Mouse (Mus musculus): ENCODE data around the gene Slc1a3. TPM values are rescaled to one million over a fixed set of nuclear protein-coding genes. Genes with fewer than 3 reads are reported as not detected.

Gene Slc1a3
- polyA plus RNA-seq, 1 experiment from 2014 or later, result 24.5 TPM

GRCm38 (mm10) chr15:8676211-8676691 is 34.3 kb downstream of the Slc1a3 start:
- no peaks in the 10 kb centered on the region for H3K36me3 ChIP-seq (ENCODE audit: insufficient read depth)
- H3K4me2 ChIP-seq, result no peak overlapping the region
- H3K4me3 ChIP-seq (ENCODE audit: low read depth, low read length), result no peak overlapping the region
- ATAC-seq (ENCODE audit: insufficient read depth) (peak; percentile 81), DNase-seq (peak; percentile 66)
- H3K27ac ChIP-seq (ENCODE audit: low read depth), result peak overlapping the region; percentile 30; the same call in 1 of the 2 replicates
- H3K9me3 ChIP-seq (ENCODE audit: low read depth, low read length), result no peaks in the 10 kb centered on the region
- no peak overlapping the region for H3K9ac ChIP-seq
- 0 out of 2 replicates have a peak, but pooled peaks cover 4% of the 10 kb centered on the region for H3K4me1 ChIP-seq (ENCODE audit: insufficient read depth)
- TF ChIP-seq CTCF (IDR thresholded peaks at IDR 0.05; ENCODE audit: low read depth), result no peak
- WGBS, result 10% methylated on average over 5 of the region's 5 CpGs
- H3K27me3 ChIP-seq (ENCODE audit: insufficient read depth, low read length), result no peaks in the 10 kb centered on the region

- no peaks in the 10 kb centered on the region for H3K27me3 ChIP-seq (ENCODE audit: insufficient read depth, low read length)
- no peaks in the 10 kb centered on the region for H3K36me3 ChIP-seq (ENCODE audit: insufficient read depth)
- no peak overlapping the region for H3K4me3 ChIP-seq (ENCODE audit: low read depth, low read length)
- TF ChIP-seq CTCF (IDR thresholded peaks at IDR 0.05; ENCODE audit: low read depth), result no peak
- WGBS, result 81% methylated on average over 4 of the region's 4 CpGs
- H3K27ac ChIP-seq (ENCODE audit: low read depth), result no peak overlapping the region
- no peak overlapping the region for H3K9ac ChIP-seq
- H3K4me1 ChIP-seq (ENCODE audit: insufficient read depth), result 0 out of 2 replicates have a peak, but pooled peaks cover 4% of the 10 kb centered on the region
- no peak for ATAC-seq (ENCODE audit: insufficient read depth)
- no peaks in the 10 kb centered on the region for H3K9me3 ChIP-seq (ENCODE audit: low read depth, low read length)
- H3K4me2 ChIP-seq, result no peak overlapping the region
- DNase-seq, result no peak
Observed at GRCm38 (mm10) chr15:8675616-8676015, 34.9 kb downstream of the Slc1a3 start.

GRCm38 (mm10) chr15:8672532-8672931 is 38.0 kb downstream of the Slc1a3 start:
- no peak for TF ChIP-seq CTCF (IDR thresholded peaks at IDR 0.05; ENCODE audit: low read depth)
- H3K4me2 ChIP-seq, result no peak overlapping the region
- ATAC-seq (ENCODE audit: insufficient read depth) (no peak), DNase-seq (peak; percentile 16)
- no peaks in the 10 kb centered on the region for H3K9me3 ChIP-seq (ENCODE audit: low read depth, low read length)
- WGBS, result 58% methylated on average over 5 of the region's 5 CpGs
- H3K4me1 ChIP-seq (ENCODE audit: insufficient read depth), result 0 out of 2 replicates have a peak, but pooled peaks cover 4% of the 10 kb centered on the region
- no peaks in the 10 kb centered on the region for H3K36me3 ChIP-seq (ENCODE audit: insufficient read depth)
- no peak overlapping the region for H3K4me3 ChIP-seq (ENCODE audit: low read depth, low read length)
- no peaks in the 10 kb centered on the region for H3K27me3 ChIP-seq (ENCODE audit: insufficient read depth, low read length)
- no peak overlapping the region; the same call in 1 of the 2 replicates for H3K27ac ChIP-seq (ENCODE audit: low read depth)
- H3K9ac ChIP-seq, result no peak overlapping the region

GRCm38 (mm10) chr15:8667849-8668522 is 42.6 kb downstream of the Slc1a3 start:
- Histone ChIP-seq H3K9me3 (ENCODE audit: low read depth, low read length) (no peaks in the 10 kb centered on the region), H3K27me3 (ENCODE audit: insufficient read depth, low read length) (no peaks in the 10 kb centered on the region)
- ATAC-seq (ENCODE audit: insufficient read depth), result no peak

GRCm38 (mm10) chr15:8665675-8666350 is 44.8 kb downstream of the Slc1a3 start:
- WGBS, result 80% methylated on average over 15 of the region's 15 CpGs
- no peak for DNase-seq
- H3K27me3 ChIP-seq (ENCODE audit: insufficient read depth, low read length), result no peaks in the 10 kb centered on the region
- H3K4me3 ChIP-seq (ENCODE audit: low read depth, low read length), result no peak overlapping the region
- TF ChIP-seq CTCF (IDR thresholded peaks at IDR 0.05; ENCODE audit: low read depth), result no peak
- no peaks in the 10 kb centered on the region for H3K36me3 ChIP-seq (ENCODE audit: insufficient read depth)
- no peak for ATAC-seq (ENCODE audit: insufficient read depth)
- H3K9ac ChIP-seq, result no peak overlapping the region
- no peaks in the 10 kb centered on the region for H3K9me3 ChIP-seq (ENCODE audit: low read depth, low read length)
- no peak overlapping the region for H3K4me2 ChIP-seq
- H3K27ac ChIP-seq (ENCODE audit: low read depth), result no peak overlapping the region
- H3K4me1 ChIP-seq (ENCODE audit: insufficient read depth), result peaks cover 5% of the 10 kb centered on the region

More at GRCm38 (mm10) chr15:8667849-8668522, 42.6 kb downstream of the Slc1a3 start:
- peaks cover 8% of the 10 kb centered on the region for H3K4me1 ChIP-seq (ENCODE audit: insufficient read depth)
- no peak overlapping the region for H3K4me3 ChIP-seq (ENCODE audit: low read depth, low read length)
- no peak for TF ChIP-seq CTCF (IDR thresholded peaks at IDR 0.05; ENCODE audit: low read depth)
- no peak for DNase-seq
- H3K9ac ChIP-seq, result no peak overlapping the region
- WGBS, result 92% methylated on average over 25 of the region's 25 CpGs
- H3K36me3 ChIP-seq (ENCODE audit: insufficient read depth), result no peaks in the 10 kb centered on the region
- H3K27ac ChIP-seq (ENCODE audit: low read depth), result no peak overlapping the region
- H3K4me2 ChIP-seq, result no peak overlapping the region

- Histone ChIP-seq H3K4me2 (0 out of 2 replicates have a peak overlapping the region, but pooled peaks have one; percentile 12), H3K4me1 (ENCODE audit: insufficient read depth) (peaks cover 19% of the 10 kb centered on the region), H3K9me3 (ENCODE audit: low read depth, low read length) (no peaks in the 10 kb centered on the region), H3K27ac (ENCODE audit: low read depth) (peak overlapping the region; percentile 58), H3K4me3 (ENCODE audit: low read depth, low read length) (no peak overlapping the region), H3K36me3 (ENCODE audit: insufficient read depth) (no peaks in the 10 kb centered on the region), H3K27me3 (ENCODE audit: insufficient read depth, low read length) (no peaks in the 10 kb centered on the region), H3K9ac (no peak overlapping the region)
- WGBS, result 57% methylated on average over 17 of the region's 17 CpGs
- TF ChIP-seq CTCF (IDR thresholded peaks at IDR 0.05; ENCODE audit: low read depth), result peak; percentile 32; the same call in 1 of the 2 replicates
- DNase-seq (peak; percentile 88), ATAC-seq (ENCODE audit: insufficient read depth) (peak; percentile 60)
Observed at GRCm38 (mm10) chr15:8663348-8664099, 47.0 kb downstream of the Slc1a3 start.
